Mouse (Mus musculus) C2C12 (cell line): ENCODE results near the gene Sox5. TPM values are rescaled to one million over a fixed set of nuclear protein-coding genes. Genes with fewer than 3 reads are reported as not detected.

Experiments used
- H3K27me3 ChIP-seq: one replicate; pipeline ENCODE4 v1.6.1; 2011; ENCODE audit not compliant: control insufficient read depth, insufficient read depth, insufficient read length
- H3K36me3 ChIP-seq: one replicate; pipeline ENCODE4 v1.6.1; 2011; ENCODE audit not compliant: control insufficient read depth, insufficient read depth
- H3K4me3 ChIP-seq: one replicate; pipeline ENCODE4 v1.5.1; 2011; ENCODE audit warnings: mild to moderate bottlenecking, control low read depth; ENCODE audit not compliant: poor library complexity, insufficient read depth, severe bottlenecking
- H3K79me2 ChIP-seq: one replicate; pipeline ENCODE4 v1.6.1; 2011; ENCODE audit not compliant: control insufficient read depth, insufficient read depth
- H3K79me3 ChIP-seq: one replicate; pipeline ENCODE4 v1.6.1; 2011; ENCODE audit warnings: low read depth, control low read depth
- H3ac ChIP-seq: one replicate; pipeline ENCODE3; 2011; ENCODE audit warnings: low read depth; ENCODE audit not compliant: control insufficient read depth, insufficient read length
- CEBPB ChIP-seq: IDR thresholded peaks from one replicate; pipeline ENCODE4 v1.6.1; 2011; ENCODE audit warnings: low read depth, mild to moderate bottlenecking, control low read depth, moderate library complexity
- CTCF ChIP-seq: IDR thresholded peaks from one replicate; pipeline ENCODE4 v1.5.1; 2011; ENCODE audit not compliant: control insufficient read depth, insufficient read depth, insufficient read length
- FOSL1 ChIP-seq: IDR thresholded peaks from one replicate; pipeline ENCODE4 v1.8.0; 2011; ENCODE audit warnings: mild to moderate bottlenecking, low read length; ENCODE audit not compliant: poor library complexity, insufficient read depth, severe bottlenecking
- MAX ChIP-seq: IDR thresholded peaks from one replicate; pipeline ENCODE4 v1.6.1; 2011; ENCODE audit warnings: mild to moderate bottlenecking, control low read depth
- MYOD1 ChIP-seq: IDR thresholded peaks from one replicate; pipeline ENCODE4 v1.6.1; 2011; ENCODE audit warnings: low read depth; ENCODE audit not compliant: control insufficient read depth, insufficient read length
- MYOG ChIP-seq: IDR thresholded peaks from one replicate; pipeline ENCODE4 v1.6.1; 2011; ENCODE audit not compliant: control insufficient read depth, insufficient read length; ENCODE audit errors: extremely low read depth
- USF1 ChIP-seq: IDR thresholded peaks from one replicate; pipeline ENCODE4 v1.6.1; 2011; ENCODE audit warnings: low read depth, mild to moderate bottlenecking, control low read depth, moderate library complexity
- polyA plus RNA-seq: library from polyadenylated mRNA; unstranded; fragments of >200 nt; fragmentation: generic; extraction: Trizol; gene quantifications from one replicate; pipeline ENCODE4 v1.2.1, GENCODE M21; 2012; ENCODE audit warnings: missing spikeins

Sox5 gene
- polyA plus RNA-seq, 1 experiment: 0.07 TPM

DNA sequence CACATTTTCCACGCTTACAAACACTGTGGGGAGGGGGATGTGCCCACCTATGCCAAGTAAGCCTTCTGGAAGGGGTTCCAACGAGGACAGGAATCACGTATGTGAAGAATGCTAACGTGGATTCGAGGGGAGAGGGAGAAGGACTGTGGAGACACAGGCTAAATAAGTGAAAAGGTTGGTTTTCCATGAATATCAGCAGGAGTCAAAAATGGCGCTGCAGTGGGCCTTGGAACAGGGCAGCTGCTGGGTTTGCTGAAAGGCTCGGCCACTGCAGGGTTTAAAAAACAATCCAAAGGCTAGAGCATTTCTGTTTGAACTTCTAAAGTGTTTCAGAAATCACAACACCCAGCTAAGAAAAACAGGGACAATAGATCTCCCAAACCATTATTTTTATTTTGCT lies 308.3 kb downstream of the Sox5 start:
- Histone ChIP-seq H3K4me3 (no peak overlapping the region), H3K27me3 (no peaks in the 10 kb centered on the region), H3K79me2 (no peaks in the 10 kb centered on the region), H3ac (no peak overlapping the region), H3K79me3 (no peaks in the 10 kb centered on the region), H3K36me3 (no peaks in the 10 kb centered on the region)
- no peak for TF ChIP-seq USF1
- TF ChIP-seq CTCF: no peak
- no peak for TF ChIP-seq FOSL1
- TF ChIP-seq MAX: no peak
- TF ChIP-seq MYOD1: no peak
- TF ChIP-seq MYOG: no peak
- TF ChIP-seq CEBPB: no peak

DNA sequence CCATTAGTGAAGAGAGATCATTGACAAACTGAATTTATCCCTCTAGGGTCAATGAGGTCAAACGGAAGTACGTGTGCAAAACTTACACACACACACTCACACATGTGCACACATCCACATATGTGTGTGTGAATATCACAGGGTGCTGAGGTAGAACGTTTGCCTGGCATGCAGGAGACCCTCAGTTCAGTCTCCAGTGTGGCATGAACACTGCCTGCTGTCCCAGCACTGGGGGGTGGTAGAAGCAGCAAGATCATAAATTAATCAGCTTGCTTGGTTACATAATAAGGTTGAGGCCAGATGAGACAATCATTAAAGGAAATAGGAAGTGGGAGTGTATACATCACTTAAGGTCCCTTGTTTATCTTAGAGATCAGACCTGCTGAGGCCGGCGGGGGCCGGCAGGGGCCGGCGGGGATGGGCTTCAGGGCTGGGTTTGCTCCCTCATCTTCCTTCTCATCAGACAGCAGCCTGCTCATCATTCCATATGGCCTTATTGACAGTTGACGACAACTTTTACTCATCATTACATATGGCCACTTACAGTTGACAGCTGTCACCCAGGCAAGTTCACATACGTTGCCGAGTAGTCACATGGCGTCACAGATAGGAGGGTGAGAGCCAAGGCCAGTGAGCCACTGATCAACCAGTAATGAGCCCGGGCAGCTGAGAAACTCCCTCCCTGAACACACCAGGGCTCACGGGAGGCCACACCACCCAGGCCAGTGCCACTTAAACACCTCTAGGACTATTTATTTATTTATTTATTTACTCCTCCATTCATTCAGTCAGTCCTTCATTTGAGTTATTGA lies 309.5 kb downstream of the Sox5 start:
- no peaks in the 10 kb centered on the region for H3K27me3 ChIP-seq
- H3K79me3 ChIP-seq: no peaks in the 10 kb centered on the region
- no peaks in the 10 kb centered on the region for H3K79me2 ChIP-seq
- no peak overlapping the region for H3K4me3 ChIP-seq
- no peak overlapping the region for H3ac ChIP-seq
- H3K36me3 ChIP-seq: no peaks in the 10 kb centered on the region
- no peak for TF ChIP-seq MYOD1
- TF ChIP-seq MAX: no peak
- TF ChIP-seq USF1: no peak
- TF ChIP-seq CEBPB: no peak
- TF ChIP-seq MYOG: no peak
- no peak for TF ChIP-seq CTCF

DNA sequence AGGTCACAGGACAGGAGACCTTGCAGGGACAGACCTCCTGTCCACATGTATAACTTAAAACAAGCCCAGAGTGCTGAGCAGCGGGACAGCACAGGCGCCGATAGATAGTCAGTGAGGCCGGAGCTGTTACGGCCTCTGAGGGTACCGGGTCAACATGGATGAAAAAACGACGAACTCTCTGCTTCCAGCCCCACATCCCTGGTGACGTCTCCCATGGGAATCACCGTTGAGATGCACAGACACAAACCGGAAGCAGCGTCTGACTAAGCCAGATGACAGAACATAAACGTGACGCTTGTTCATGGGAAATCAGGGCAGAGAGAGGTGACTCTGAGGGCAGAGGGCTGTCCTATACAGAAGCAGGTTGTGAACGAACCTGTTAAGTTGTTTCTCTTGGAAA lies 315.1 kb downstream of the Sox5 start:
- Histone ChIP-seq H3K4me3 (no peak overlapping the region), H3K27me3 (no peaks in the 10 kb centered on the region), H3K79me2 (no peaks in the 10 kb centered on the region), H3K36me3 (no peaks in the 10 kb centered on the region), H3ac (no peak overlapping the region), H3K79me3 (no peaks in the 10 kb centered on the region)
- TF ChIP-seq CTCF: no peak
- TF ChIP-seq MYOG: no peak
- TF ChIP-seq MAX: no peak
- no peak for TF ChIP-seq CEBPB
- TF ChIP-seq USF1: no peak
- no peak for TF ChIP-seq MYOD1
- no peak for TF ChIP-seq FOSL1

DNA sequence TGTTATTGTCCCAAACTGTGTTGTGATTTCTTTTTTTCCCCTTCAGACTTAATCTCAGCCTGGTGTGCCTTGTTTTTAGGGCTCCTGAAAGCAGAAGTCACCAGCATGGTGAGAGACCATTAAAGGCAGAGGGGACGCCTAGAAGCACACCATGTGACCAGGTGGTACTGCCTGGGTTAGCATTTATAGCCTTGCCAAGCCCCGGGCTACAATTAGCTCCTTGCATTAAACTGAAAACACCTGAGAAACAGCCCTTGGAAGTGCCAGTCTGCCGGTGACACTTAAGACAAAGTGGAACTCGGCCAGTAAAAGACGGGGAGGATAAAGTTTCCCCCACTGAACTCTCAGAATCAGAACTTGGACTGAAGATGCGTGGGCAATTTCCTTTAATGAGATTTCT lies 318.1 kb downstream of the Sox5 start:
- no peaks in the 10 kb centered on the region for H3K79me2 ChIP-seq
- no peaks in the 10 kb centered on the region for H3K27me3 ChIP-seq
- TF ChIP-seq MYOG (no peak), FOSL1 (no peak), CTCF (no peak), USF1 (no peak)
- no peak overlapping the region for H3K4me3 ChIP-seq
- H3ac ChIP-seq: no peak overlapping the region
- no peaks in the 10 kb centered on the region for H3K36me3 ChIP-seq
- H3K79me3 ChIP-seq: no peaks in the 10 kb centered on the region

GRCm38 (mm10) chr6:144463274-144463673 lies 318.5 kb downstream of the Sox5 start:
- Histone ChIP-seq H3K79me3 (no peaks in the 10 kb centered on the region), H3K4me3 (no peak overlapping the region), H3K27me3 (no peaks in the 10 kb centered on the region), H3ac (no peak overlapping the region), H3K79me2 (no peaks in the 10 kb centered on the region), H3K36me3 (no peaks in the 10 kb centered on the region)
- TF ChIP-seq CEBPB: no peak
- TF ChIP-seq MYOG: no peak
- no peak for TF ChIP-seq CTCF
- TF ChIP-seq USF1: no peak
- TF ChIP-seq MYOD1: no peak
- TF ChIP-seq MAX: no peak
- TF ChIP-seq FOSL1: no peak

DNA sequence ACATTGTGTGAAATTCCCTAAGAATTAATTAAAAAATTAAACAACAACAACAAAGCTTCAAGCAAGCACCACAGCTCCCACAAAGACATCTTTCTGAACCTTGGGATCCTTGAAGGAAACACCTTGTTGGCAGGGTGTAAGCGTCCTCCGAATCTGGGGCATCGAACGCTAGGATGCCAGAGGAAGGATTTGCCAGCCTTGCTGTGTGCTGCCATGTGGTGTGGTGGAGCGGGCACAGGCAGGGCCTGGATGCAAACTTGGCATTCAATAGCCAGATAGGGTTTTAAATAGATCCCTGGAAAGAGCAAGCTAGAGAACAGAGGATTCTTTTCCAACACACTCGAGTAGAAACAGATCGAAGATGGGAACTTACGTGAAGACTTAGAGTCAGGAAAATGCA lies 322.3 kb downstream of the Sox5 start:
- no peaks in the 10 kb centered on the region for H3K27me3 ChIP-seq
- H3K36me3 ChIP-seq: no peaks in the 10 kb centered on the region
- H3ac ChIP-seq: no peak overlapping the region
- H3K4me3 ChIP-seq: no peak overlapping the region
- no peaks in the 10 kb centered on the region for H3K79me3 ChIP-seq
- TF ChIP-seq MYOD1 (no peak), USF1 (no peak), FOSL1 (no peak), MYOG (no peak), MAX (no peak), CEBPB (no peak), CTCF (no peak)
- no peaks in the 10 kb centered on the region for H3K79me2 ChIP-seq
